Mouse (Mus musculus) left cerebral cortex, adult 2 months (tissue): ENCODE measurements at regions not wholly inside any gene's neighbourhood (a gene's known extent, or its start where the extent isn't known, plus 50 kb on each side); places are given as distances from the start of the nearest gene placed in this dataset.

Experiments
- DNase-seq, 2 experiments: peaks; one replicate each; pipeline ENCODE4 v3.0.0; 2021 to 2022; ENCODE audit warnings: low spot score in 2 of 2, mixed read lengths in 1 of 2; ENCODE audit errors: extremely low spot score in 1 of 2
- H3K27ac ChIP-seq: fragments of 200-600 bp; 2 replicates; pipeline ENCODE4 v1.8.1; 2022
- H3K4me3 ChIP-seq: fragments of 200-600 bp; 2 replicates; pipeline ENCODE4 v1.8.1; 2022
- CTCF ChIP-seq: fragments of 200-600 bp; IDR thresholded peaks from 2 replicates; pipeline ENCODE4 v1.8.1; 2022; ENCODE audit warnings: antibody characterized with exemption, mild to moderate bottlenecking, moderate library complexity
- intact Hi-C: fragments of 180-260 bp; cut with DNase I; formaldehyde crosslinking; loops from one replicate; pipeline ENCODE4 v1.15.1; 2025

DNA sequence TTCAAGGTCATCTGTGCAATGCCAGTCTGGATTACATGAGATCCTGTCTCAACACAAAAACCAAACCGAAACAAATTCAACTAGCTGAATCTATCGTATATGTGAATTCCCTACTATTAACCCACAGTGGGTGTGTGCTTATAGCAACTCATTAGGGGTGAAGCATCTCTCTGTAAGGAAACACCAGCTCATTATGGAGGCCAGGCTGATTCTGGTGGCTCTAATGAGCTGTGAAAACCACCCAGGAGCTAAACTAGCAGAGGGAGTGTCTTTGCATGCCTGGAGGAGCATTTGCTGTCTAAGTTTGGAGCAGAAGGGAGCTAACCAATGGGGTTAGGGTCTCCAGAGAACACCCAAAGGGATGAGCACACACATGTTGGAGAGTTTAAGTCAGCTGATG is 54.1 kb upstream of the Adamts2 start:
- no peak for TF ChIP-seq CTCF
- no peak for DNase-seq
- H3K4me3 ChIP-seq, result no peak overlapping the region
- intact Hi-C loops, result no loop called here
- H3K27ac ChIP-seq, result no peak overlapping the region

DNA sequence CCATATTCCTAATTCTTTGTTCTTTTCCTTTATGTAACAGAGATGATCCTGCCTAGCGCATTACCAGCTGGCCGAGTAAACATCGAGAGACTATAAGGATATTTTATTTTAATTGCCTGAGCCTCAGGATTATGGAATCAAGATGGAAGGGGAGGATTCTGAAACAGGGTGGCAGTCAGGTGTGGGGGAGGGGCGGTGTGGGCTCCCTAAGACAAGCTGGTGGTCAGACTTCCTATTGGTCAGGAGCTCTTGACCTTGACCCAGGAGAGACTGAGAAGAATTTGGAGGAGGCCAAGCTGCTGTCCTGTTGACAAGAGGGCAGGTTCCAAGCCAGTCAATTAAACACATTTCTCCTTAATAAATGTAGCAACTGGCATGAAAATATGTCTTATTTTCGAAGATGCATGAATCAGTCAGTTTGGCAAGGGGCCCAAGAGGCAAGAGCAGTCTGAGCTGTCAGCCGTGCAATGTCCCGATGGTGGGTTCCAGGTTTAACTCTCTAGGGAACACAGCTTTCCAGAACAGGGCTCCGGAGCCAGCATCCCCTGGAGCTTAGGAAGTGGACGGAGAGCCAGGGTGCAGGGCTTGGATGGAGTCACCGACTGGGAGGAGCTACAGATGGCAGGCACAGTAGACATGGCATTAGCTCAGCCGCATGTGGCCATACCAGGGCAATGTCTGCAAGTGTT is 55.3 kb upstream of the Adamts2 start:
- intact Hi-C loops, result no loop called here
- peak; percentile 29 to 41 for DNase-seq
- TF ChIP-seq CTCF, result no peak
- H3K4me3 ChIP-seq, result no peak overlapping the region
- H3K27ac ChIP-seq, result no peak overlapping the region

DNA sequence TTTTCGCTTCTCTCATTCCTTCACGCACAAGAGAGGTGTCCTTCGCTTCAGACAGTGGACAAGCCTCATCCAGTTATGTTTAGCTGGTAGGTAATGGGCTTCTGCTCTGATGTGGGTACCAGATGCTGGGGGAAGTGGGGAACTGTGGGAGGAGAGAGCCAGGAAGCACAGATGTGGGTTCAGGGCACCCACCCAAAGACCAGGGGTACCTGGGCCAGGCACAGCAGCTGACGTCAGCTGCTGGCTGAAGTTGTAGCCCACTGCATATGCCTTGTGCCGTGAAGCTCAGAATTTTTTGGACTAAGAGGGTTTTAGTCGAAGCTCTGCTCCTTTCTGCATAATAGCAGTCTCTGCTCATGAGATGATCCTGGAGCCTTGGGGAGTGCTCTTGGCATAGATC is 56.5 kb upstream of the Adamts2 start:
- intact Hi-C loops, result no loop called here
- Histone ChIP-seq H3K4me3 (no peak overlapping the region), H3K27ac (no peak overlapping the region)
- no peak for TF ChIP-seq CTCF
- DNase-seq, result no peak

DNA sequence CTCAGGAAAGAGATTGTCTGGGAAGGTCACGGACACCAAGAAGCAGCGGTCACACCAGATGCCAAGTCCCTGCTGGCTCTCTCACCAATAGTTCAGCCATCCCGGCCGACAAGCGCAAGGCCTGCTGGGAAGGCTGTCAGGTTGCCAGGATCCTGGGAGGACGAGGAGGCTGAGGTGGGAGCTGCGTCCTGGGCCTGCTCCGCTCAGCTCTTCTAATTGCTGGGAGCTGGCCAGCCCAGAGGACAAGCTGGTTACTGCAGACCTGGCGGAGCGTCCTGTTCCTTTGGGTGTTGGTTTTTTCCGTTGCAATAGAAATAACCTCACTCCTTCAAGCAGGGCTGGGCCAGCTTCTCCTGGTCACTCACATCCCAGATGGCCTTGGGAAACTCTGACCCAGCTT is 61.7 kb upstream of the Adamts2 start:
- DNase-seq, result no peak
- no peak for TF ChIP-seq CTCF
- Histone ChIP-seq H3K4me3 (no peak overlapping the region), H3K27ac (no peak overlapping the region)
- intact Hi-C loops, result no loop called here

DNA sequence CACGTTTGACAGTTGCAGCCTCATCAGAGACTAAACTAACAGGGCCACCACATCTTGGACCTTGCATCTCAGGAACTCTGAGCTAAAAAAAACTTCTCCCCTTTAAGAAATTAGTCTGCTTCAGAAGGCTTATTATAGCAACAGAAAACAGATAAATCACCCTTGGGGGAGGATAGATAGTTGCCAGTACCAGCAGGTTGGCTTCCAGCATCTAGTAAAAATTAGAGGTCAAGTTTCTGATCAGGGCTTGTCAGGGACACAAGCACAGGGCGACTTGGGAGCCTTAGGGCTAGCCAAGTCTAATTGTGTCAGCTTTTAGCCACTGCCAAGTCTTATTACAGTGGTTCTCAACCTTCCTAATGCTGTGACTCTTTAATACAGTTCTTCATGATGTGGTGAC is 67.6 kb upstream of the Adamts2 start:
- TF ChIP-seq CTCF, result no peak
- H3K27ac ChIP-seq, result no peak overlapping the region
- DNase-seq, result no peak
- intact Hi-C loops, result no loop called here
- H3K4me3 ChIP-seq, result no peak overlapping the region

DNA sequence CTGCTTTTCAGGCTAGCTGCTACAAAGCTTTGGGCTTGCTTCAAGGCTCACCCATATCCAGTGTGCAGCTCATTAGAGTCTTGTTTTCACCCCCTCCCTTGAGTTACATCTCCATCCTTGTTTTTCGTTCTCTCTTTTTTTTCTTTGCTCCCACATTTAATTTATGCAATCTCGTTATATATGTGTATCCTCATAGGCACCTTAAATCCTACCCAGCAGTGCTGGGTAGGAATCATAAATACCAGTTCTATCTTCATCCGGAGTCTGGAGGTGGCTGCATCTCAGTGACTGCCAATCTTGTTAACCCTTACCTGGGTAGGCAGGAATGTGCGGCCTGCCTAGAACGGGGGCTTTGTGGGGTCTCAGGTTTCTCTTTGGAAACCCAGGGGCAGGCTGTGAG is 74.0 kb upstream of the Adamts2 start:
- no peak for DNase-seq
- H3K27ac ChIP-seq, result peak overlapping the region; percentile 59
- intact Hi-C loops, result no loop called here

DNA sequence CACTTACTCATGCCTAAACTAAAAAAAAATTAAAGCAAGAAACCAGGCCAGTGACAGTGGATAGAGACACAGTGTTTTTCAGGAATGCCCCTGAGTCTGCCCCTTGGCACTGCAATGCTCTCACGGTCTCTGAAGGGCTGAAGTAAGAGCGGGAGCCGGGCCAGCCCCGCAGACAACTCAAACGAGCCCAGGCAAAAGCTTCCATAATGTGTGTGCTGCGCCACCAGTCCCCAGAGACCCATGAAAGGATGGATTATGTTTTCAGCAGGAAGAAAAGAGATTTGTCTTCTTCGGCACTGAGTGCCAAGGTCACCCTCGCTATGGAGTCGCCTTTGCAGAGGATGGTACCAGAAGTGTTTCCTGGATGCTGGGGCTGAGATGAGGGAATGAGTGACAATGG is 81.7 kb upstream of the Adamts2 start:
- no peak for TF ChIP-seq CTCF

More for the DNA sequence above, 74.0 kb upstream of the Adamts2 start:
- H3K4me3 ChIP-seq, result no peak overlapping the region
- no peak for TF ChIP-seq CTCF

DNA sequence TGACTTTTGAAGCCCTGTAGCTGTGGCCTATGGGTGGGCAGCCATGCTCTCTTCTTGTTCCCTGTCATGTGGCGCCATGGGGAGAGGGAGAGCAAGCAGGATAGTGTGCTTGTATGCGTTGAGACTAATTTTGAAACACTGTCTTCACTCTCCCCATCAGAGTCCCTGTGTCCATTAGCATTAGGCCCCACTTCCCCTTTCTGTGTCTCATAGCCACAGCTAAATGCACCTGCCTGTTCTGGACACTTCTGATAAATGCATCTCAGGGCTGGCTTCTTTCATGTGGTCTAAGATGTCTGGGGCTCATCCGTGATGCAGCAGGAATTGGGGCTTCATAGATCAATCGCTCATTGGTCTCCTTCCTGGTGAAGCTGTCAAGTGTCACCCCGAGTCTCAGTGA is 77.0 kb upstream of the Rufy1 start:
- DNase-seq, result no peak
- no peak for TF ChIP-seq CTCF
- Histone ChIP-seq H3K27ac (no peak overlapping the region), H3K4me3 (no peak overlapping the region)
- intact Hi-C loops, result no loop called here

More for the DNA sequence above, 81.7 kb upstream of the Adamts2 start:
- intact Hi-C loops, result no loop called here
- Histone ChIP-seq H3K4me3 (no peak overlapping the region), H3K27ac (no peak overlapping the region)
- no peak for DNase-seq

DNA sequence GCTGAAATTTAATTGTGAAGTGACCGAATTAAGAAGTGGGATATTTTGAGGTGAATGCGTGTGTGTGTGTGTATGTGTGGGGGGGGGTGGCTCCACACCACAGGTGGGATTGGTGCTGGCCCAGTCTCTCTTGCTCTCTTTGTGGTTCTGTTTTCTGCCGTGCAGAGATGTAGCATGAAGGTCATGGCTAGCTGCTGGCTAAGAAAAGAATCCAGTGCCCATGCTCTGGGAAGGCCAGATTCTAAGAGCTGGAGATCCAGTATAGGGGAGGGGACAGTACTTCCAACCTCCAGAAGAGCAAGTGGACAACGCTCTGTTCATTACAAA is 76.5 kb upstream of the Rufy1 start:
- DNase-seq, result no peak

DNA sequence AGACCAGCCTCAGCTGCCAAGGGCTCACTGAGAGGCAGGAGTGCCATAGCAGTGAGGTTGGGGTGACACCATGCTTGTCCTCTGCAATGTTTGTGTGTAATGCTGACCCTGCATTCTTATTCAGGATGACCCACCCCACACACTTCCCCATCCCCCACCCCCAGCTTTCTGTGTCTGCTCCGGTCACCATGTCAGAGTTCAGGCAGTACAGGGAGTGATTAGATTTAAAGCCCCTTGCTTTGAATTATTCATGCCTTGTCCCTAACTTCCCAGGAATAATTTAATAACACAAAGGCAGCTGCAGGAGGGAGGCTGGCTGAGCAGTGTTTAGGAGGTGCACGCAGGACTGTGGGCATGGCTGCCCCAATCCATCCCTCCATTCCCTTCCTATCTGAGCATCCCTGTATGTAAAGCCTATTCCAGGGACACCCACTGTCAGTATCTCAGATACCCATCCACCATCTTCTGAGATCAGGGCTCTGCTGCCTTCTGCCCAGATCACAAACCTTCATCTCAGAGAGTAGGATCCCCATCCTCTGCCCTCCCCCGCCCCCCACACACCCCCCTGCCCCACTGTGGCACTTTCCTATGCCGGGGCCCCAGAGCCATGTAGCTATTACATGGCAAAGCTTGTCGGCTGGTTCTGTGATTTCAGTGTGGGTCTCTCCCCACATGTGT is 76.0 kb upstream of the Rufy1 start:
- TF ChIP-seq CTCF, result no peak
- intact Hi-C loops, result no loop called here
- Histone ChIP-seq H3K4me3 (no peak overlapping the region), H3K27ac (no peak overlapping the region)
- no peak for DNase-seq

More for the DNA sequence above, 76.5 kb upstream of the Rufy1 start:
- no peak for TF ChIP-seq CTCF
- intact Hi-C loops, result no loop called here
- Histone ChIP-seq H3K4me3 (no peak overlapping the region), H3K27ac (no peak overlapping the region)

DNA sequence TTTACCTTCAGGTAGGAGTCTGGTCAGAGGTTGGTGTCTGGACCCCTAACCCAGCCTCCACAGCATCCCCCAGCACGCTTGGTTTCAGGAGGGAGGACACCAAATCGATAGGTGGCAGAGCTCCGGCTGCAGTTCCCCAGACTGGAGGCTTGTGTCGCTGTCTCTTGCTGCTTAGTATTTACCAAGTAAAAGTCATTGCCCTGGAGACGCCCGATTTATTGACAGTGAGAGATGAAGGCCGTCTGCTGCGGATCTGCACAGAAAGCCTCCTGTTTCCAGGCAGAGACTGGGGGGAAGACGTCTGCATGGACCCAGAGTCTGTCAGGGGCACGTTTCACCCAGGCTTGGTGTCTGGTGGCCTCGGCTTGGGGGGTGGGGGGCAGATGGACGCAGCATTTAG is 70.4 kb upstream of the Rufy1 start:
- TF ChIP-seq CTCF, result peak; percentile 12
- Histone ChIP-seq H3K27ac (no peak overlapping the region), H3K4me3 (no peak overlapping the region)
- intact Hi-C loops, result no loop called here
- DNase-seq, result no peak

DNA sequence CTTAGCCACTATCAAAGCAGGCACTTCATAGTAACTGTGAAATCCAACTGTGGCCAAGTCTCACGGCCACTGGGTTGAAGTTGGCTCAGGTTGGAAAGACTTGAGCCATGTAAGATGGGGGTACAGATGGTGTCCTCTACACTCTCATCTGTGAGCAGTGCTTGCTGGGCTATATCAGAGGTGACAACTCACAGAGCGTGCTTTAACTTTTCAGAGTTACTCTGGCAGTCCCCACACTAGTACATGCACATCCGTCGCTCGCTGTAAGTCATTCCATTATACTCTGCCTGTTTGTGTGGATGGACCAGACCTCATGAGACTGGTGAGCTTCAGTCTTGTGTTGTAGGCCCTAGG is 62.2 kb upstream of the Rufy1 start:
- no peak for DNase-seq
- no peak for TF ChIP-seq CTCF
- intact Hi-C loops, result no loop called here
- Histone ChIP-seq H3K4me3 (no peak overlapping the region), H3K27ac (no peak overlapping the region)
